Mouse (Mus musculus) cerebellum, adult 11 months (tissue): ENCODE results near the gene Ltb4r2.
A peak's percentile ranks its signal among the peaks of the same experiment; 100 is the strongest.

ENCODE experiments used
- DNase-seq: peaks from one replicate; pipeline ENCODE4 v3.0.0; 2022

Ltb4r2 gene

GRCm38 (mm10) chr14:55761163-55761562 is at the start of gene Ltb4r2:
Gene Ltb4r2, plus strand, starts transcription at chr14:55761428.
- DNase-seq, result no peak

- DNase-seq, result no peak
These were observed 49.4 kb upstream of the Ltb4r2 start for GRCm38 (mm10) chr14:55711786-55712185.

GRCm38 (mm10) chr14:55713007-55713728 is 48.1 kb upstream of the Ltb4r2 start:
- no peak for DNase-seq

- no peak for DNase-seq
These were observed 47.5 kb upstream of the Ltb4r2 start, which contains the start of gene Tgm1 for GRCm38 (mm10) chr14:55713729-55714122. Gene Tgm1, minus strand, starts transcription at chr14:55713926.

- no peak for DNase-seq
These were observed 46.3 kb upstream of the Ltb4r2 start for GRCm38 (mm10) chr14:55714893-55715292.

GRCm38 (mm10) chr14:55716271-55716670 is 45.0 kb upstream of the Ltb4r2 start:
- DNase-seq, result no peak

GRCm38 (mm10) chr14:55716884-55717283 is 44.3 kb upstream of the Ltb4r2 start:
- no peak for DNase-seq

- DNase-seq, result no peak
These were observed 41.5 kb upstream of the Ltb4r2 start for GRCm38 (mm10) chr14:55719737-55720136.

GRCm38 (mm10) chr14:55720666-55721065 is 40.6 kb upstream of the Ltb4r2 start:
- DNase-seq, result no peak

GRCm38 (mm10) chr14:55721076-55721475 is 40.2 kb upstream of the Ltb4r2 start:
- DNase-seq, result no peak

- DNase-seq, result peak; percentile 92
These were observed 39.4 kb upstream of the Ltb4r2 start, which contains the start of gene Rabggta for GRCm38 (mm10) chr14:55721700-55722437. Gene Rabggta, minus strand, starts transcription at chr14:55722263.

- DNase-seq, result no peak
These were observed 38.7 kb upstream of the Ltb4r2 start for GRCm38 (mm10) chr14:55722438-55722945.

GRCm38 (mm10) chr14:55723433-55723832 is 37.8 kb upstream of the Ltb4r2 start:
- no peak for DNase-seq

GRCm38 (mm10) chr14:55724411-55724871 is 36.8 kb upstream of the Ltb4r2 start:
- DNase-seq, result no peak

GRCm38 (mm10) chr14:55726261-55726660 is 35.0 kb upstream of the Ltb4r2 start:
- DNase-seq, result no peak

GRCm38 (mm10) chr14:55727889-55728685 is 33.1 kb upstream of the Ltb4r2 start:
- no peak for DNase-seq

- DNase-seq, result no peak
These were observed 31.1 kb upstream of the Ltb4r2 start for GRCm38 (mm10) chr14:55730116-55730515.

- no peak for DNase-seq
These were observed 30.6 kb upstream of the Ltb4r2 start for GRCm38 (mm10) chr14:55730531-55731032.

- DNase-seq, result no peak
These were observed 27.3 kb upstream of the Ltb4r2 start for GRCm38 (mm10) chr14:55733889-55734288.

- no peak for DNase-seq
These were observed 26.4 kb upstream of the Ltb4r2 start for GRCm38 (mm10) chr14:55734869-55735268.

GRCm38 (mm10) chr14:55735334-55735733 is 25.9 kb upstream of the Ltb4r2 start:
- DNase-seq, result no peak

GRCm38 (mm10) chr14:55735758-55736157 is 25.5 kb upstream of the Ltb4r2 start:
- no peak for DNase-seq
